Mouse (Mus musculus) embryo, embryonic 11 days (tissue): ENCODE measurements at regions not wholly inside any gene's neighbourhood (a gene's known extent, or its start where the extent isn't known, plus 50 kb on each side); places are given as distances from the start of the nearest gene placed in this dataset.

ENCODE experiments used
- DNase-seq: peaks from one replicate; pipeline ENCODE4 v3.0.0-alpha.2; 2015

DNA sequence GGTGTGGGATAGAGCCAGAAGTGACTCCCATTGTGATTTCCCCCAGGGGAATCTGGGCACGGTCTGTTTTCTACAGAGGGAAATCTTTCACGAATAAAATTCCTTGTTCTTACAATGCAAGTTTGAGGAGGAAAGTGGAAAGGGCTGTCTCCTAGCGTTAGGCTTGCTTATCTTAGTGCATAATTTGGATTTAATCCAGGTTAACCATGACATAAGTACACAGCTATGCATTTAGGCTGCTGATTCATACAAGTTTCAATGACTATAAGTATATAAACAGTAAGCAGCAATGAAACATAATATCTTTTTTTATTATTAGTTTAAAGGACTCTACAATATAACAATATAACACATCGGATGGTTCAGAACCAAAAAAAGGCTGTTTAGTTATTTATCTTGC lies 74.6 kb upstream of the Arhgap21 start:
- no peak for DNase-seq

DNA sequence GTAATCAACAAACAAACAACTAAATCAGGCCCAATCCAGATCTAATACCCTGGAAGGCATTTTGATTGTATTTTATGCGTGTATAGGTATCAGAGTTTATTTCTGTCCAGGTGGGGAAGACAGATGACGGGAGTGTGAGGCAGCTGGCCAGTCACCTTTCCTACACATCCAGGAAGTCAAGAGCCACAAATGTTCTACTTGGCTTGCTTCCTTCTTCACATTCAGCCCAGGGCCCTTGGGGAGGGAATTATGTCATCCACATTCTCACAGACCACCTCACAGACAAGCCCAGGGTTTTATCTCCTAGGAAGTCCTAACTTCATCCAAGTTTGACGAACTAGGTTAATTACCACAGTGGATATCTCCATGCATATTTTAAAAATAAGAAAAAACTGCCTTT lies 68.9 kb upstream of the Arhgap21 start:
- no peak for DNase-seq

DNA sequence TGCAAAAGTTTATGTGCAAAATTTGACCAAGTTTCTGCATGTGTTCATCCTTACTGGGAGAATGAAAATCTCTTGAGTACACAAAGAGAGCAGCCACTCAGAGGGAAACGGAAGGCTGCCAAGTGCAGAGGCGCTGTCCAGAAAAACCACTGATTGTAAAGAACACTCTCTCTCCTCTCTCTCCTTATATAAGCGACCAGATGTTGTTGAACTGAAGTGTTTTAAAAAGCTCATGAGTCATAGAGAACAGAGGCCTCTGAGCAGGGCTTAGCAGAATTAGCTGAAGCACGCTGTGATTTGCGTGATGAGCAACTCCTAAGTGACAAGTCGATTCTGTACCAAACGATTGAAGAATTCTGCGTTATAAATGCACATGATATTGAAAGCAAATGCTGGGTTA lies 68.5 kb upstream of the Arhgap21 start:
- no peak for DNase-seq

DNA sequence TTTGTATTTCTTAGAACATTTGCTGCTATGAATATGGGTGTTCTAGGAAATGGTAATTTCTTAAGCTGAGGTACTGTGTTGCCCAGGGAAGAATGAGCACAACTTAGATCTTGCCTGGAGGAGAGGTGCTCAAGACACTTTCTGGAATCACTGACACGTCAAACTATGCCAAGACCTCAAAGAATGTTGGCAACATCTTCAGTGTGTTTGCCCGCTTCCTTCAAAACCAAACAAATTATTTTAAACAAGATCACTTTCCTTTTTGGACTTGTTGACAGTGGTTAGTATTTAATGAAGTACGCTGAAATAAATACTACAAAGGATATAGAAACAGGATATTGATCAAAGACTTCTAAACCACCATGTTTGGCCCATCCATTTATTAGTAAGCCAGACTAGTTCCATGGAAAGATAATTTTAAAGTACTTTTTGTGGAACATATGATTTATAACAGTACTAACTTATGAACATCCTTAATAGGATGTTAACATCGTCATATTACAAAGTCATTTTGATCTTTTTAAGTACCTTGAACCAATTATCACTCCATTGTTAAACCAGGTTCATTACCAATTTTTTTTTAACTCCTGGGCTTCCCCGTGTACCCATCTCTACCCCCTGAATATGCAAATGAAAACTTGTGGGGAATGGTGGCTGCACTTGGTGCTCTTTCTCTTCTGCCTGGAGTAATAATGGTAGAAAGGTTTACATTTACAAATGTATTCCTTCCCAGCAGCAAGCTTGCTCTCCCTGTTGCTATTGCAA lies 67.4 kb upstream of the Arhgap21 start:
- DNase-seq = no peak

DNA sequence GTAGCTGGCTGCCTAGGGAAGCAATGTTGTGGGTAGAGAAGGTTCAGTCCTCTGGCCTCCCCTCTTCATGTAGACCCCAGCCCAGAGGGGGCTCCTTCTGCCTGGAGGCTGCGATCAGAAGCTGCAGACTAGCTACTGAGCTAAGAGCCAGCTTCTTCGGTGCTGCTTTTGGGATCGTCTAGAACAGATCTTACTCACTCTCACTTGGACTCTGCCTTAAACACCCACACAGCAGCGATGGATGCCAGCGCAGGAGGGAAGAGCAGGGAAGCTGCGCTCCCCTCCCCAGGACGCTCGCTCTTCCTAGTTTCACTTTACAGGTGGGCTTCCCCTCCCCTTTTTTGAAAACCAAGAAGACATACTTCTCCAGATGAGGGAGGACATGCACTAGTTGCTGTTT lies 66.0 kb upstream of the Arhgap21 start:
- DNase-seq = no peak

DNA sequence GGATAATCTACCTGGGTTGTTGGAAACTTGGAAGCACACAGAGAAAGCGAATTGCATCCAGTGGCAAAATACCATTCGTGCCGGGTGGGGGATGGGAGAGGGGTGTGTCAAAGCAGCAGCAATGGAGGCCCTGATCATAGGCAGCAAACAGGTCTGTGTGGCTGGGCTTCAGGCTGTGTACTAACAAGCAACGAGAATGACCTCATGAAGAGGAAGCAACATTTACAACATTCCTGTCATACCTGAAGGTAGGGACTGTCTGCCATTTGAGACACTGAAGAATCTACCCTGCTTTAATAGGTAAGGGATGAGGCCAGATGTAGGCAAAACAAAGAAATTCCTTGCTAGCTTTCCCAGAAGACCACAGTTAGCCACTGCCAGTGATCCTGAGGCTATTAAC lies 62.0 kb upstream of the Arhgap21 start:
- DNase-seq = no peak

DNA sequence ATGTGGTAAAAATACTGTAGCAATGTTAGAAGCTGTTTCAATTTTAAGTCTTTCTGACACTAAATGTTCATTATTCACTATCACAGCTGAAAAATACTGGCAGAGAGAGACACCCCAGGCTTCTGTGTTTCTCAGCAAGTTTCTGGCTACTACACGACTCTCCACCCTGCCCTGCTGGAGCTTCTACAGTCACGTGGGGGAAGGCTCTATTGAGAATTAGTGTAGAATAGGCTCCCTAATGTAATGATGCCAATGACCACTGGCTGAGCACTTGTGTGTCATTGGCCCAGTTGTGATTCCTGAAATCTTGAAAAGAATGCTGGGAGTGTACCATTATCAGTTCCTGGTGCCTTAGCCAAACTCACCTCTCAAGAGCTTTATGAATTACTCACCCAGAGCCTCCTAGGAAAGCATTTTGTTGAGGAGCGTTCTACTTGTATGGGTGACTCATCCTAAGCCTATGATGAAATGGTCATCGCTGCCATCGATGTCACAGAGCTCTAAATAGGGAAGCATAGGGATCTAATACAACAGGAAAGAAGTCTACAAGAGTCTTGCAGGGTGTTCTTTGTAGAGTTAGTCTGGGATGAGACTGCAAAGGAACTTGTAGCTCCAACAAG lies 60.8 kb upstream of the Arhgap21 start:
- no peak for DNase-seq

DNA sequence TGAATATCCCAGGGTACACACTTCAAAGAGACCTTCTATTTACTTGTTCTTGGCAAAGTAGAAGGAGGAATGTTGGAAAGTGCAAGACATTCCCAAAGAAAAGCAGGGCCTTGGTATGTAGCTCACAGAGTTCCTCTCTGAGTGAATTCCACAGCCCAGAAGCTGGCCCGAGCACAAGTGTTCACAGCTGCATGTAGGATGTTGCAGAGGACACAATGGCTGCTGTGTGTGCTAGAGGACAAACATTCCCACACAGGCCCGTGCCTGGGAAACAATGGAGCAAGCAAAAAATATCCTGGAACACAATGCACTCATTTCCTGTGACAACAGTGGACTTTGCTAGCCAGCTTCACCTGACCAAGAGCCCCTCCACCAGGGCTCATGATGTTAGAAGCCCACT lies 59.9 kb upstream of the Arhgap21 start:
- DNase-seq = no peak

DNA sequence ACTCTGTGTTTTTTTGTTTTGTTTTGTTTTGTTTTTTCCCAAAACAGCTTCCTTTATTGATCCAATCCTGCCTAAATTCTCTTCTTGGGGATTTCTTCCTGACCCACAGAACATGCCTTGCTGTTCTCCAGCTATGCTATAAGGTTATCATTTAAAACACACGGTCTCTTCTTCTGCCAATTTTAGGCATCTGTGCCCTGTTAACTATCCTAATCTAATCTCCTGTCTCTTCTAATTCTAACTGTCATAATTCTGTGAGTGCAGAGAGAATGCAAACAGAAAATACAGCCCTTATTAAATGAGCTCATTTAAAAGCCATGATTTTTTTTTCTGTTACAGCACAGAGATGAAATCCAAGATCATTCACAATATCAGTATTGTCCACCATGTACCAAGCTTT lies 49.9 kb upstream of the Arhgap21 start:
- DNase-seq = no peak
